Mouse (Mus musculus) brain, embryonic 14.5 days (tissue): ENCODE measurements around the gene Defb15.

Experiments
- CTCF ChIP-seq: fragments of 200-500 bp; IDR thresholded peaks from 2 replicates; pipeline ENCODE4 v1.5.1; 2012; ENCODE audit warnings: inconsistent platforms, mild to moderate bottlenecking, moderate library complexity, borderline replicate concordance; ENCODE audit not compliant: insufficient read depth, insufficient read length; ENCODE audit errors: extremely low read depth
- POLR2A ChIP-seq: fragments of 200-500 bp; IDR thresholded peaks from 2 replicates; pipeline ENCODE4 v1.6.1; 2012; ENCODE audit warnings: mild to moderate bottlenecking, inconsistent platforms, borderline replicate concordance; ENCODE audit not compliant: poor library complexity, insufficient read depth, insufficient read length, severe bottlenecking; ENCODE audit errors: extremely low read depth

- TF ChIP-seq CTCF = no peak
- TF ChIP-seq POLR2A = no peak
Observed at GRCm38 (mm10) chr8:21969475-21969874, 37.0 kb upstream of the Defb15 start, which contains the start of gene Ccdc70.
